Mouse (Mus musculus): ENCODE data around the gene Epsti1.
"Not testable (repeated sequence)": the region's sequence is repeated elsewhere in the genome, so short reads cannot be mapped to it uniquely, and the experiment has no call there.

Gene Epsti1

DNA sequence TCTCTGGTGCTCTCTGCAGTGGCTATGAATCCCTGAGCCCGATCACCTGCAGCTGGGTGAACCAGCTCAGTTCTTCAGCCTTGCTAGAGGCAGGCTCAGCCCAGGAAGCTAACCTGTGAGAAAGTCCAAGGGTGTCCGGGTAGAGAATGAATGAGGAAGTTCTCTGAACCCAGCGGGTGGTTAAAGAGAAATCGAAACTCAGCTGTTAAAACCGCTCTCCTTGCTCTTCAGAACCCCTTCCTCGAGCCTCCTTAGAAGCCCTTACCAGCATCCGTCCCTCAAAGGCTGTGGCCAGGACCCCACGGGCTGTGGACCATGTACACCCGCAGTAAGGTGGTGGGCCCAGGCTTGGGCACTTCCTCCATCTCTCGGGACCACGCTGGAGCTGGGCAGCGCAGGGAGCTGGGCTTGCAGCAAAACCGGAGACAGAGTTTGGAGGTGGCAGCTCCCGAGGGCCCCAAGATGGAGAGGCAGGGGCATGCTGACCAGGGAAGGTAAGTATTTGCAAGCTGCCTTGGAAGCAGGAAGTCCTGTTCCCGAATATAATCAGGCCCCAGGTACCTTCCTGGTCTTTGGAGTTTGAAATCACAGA, at the start of gene Epsti1:
Epsti1 (plus strand) TSS at position 69 of the 592 bp plus-strand sequence.
- DNase-seq (ENCODE audit: low spot score in 2 of 2) = no peak

- no peak for DNase-seq (ENCODE audit: low spot score in 2 of 2)
Observed at GRCm38 (mm10) chr14:77859894-77860293, 44.1 kb upstream of the Epsti1 start.

DNA sequence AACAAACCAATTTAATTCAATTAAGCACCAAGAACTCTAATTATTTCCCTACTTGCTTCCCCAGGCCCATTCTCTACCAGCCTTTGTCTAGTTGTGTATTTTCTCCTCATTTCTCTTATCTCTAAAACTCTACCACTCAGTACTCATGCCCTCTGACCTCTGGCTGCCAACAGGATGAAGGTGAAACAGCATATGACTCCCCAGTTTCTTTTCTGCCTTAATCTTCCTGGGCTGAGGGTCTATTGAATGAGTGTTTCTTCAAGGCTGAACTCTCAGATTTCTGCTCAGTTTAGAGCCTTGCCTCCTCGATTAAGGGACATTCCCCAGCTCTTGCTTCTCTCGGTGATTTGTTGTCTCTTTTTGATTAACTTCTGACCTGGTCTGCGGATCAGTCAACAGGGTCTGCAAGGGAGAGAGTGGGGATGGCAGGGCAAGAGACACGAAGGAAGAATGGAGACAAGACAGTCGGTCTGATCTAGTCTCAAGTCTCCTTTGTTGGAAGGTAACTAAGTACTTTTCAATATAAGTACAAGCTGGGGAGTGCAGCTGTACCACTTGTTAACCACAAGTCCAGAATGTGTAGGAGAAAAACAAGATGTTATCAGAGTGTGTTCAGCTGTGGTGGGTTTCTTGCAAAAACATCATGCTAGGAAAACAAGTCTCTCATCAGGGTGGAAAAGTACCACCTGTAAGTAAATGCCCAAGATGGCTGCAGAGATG, 43.0 kb upstream of the Epsti1 start:
- DNase-seq (ENCODE audit: low spot score in 2 of 2) = no peak

GRCm38 (mm10) chr14:77864051-77864450, 40.0 kb upstream of the Epsti1 start:
- DNase-seq (ENCODE audit: low spot score in 2 of 2) = no peak

DNA sequence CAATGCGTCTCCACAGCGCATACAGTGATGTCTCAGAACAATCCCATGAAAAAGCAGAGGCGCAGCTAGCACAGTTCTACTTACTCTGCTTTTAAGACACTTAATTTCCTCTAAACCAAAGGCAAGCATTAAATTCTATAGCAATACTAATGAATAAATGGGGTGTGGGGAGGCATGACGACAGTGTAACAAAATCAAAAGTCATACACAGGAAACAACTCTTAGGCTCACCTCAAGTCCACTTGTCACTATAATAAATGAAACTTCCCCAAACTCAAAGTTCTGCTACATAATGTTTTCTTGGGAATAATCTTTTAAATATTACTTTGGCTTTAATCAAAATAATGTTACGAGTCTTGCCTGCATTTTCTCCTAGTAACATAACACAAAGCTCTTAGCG, 39.5 kb upstream of the Epsti1 start:
- DNase-seq (ENCODE audit: low spot score in 2 of 2) = no peak

DNA sequence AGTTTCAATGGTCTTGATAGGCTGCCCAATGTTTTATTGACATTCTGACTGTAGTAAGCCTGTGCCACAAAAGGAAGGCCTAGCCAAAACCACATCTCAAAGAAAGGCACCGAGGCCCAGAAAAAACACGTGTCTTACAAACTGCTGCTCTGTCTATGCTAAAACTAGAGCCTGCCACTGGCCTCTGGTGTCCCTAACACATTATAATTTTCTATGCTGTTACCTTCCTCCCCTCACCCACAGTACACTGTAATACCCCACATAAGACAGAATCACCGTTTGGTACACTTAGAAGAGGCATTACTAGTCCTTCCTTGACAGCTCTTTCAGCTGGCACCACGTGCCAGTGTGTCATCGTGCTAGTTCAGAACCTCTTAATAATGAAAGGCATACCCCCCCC, 36.4 kb upstream of the Epsti1 start:
- DNase-seq (ENCODE audit: low spot score in 2 of 2) = no peak

- DNase-seq (ENCODE audit: low spot score in 2 of 2) = no peak
Observed at GRCm38 (mm10) chr14:77870926-77871325, 33.1 kb upstream of the Epsti1 start.

DNA sequence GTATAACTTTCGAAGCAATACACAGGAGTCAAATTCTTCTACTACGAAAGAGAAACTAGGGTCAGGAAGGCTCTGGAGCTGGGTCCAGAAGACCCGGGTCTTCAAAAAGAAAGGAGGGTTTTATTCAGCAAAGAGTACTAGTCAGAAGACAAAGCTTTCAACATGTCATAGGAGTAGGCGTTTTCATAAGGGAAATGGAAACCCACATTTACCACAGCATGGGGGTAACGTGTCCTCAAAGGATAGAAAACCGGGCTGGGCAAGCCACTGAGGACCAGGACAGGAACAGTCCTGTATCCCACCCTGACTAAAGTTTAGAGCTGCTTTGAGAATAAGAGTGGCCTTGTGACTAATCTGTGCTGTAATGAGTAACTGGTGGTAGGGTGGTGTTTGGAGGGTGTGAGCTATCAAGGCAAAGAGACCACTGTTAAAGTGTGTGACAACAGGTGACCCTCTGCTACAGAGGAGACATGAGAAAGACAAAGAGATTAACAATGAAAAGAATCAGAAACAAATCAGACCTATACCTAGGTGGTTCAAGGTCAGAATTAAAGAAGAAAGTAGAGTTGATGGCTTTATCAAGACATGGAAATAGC, 32.6 kb upstream of the Epsti1 start:
- no peak for DNase-seq (ENCODE audit: low spot score in 2 of 2)

- peak; percentile 82 to 87 for DNase-seq (ENCODE audit: low spot score in 2 of 2)
Observed at GRCm38 (mm10) chr14:77874304-77875241, 29.5 kb upstream of the Epsti1 start, which contains the start of gene Dnajc15. TSS of gene Dnajc15 (minus strand) at chr14:77875125.

DNA sequence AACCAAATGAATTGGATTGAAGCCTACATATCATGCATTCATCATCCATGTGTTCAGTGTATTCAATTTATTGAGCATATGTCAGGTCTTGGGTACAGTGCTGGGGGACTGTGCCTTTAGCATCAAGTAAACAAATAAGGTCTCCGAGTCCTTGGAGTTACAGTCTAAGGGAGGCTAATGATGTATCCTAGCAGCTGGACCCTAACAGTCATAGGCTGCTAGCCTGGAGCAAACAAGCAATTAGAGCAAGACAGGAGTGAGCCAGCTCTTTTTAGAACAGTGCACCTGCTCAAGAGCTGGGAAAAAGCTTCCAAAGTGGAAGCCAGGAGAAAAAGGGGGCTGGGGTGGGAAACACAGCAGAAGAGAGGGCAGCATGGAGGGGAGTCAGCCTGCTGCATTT, 27.8 kb upstream of the Epsti1 start:
- DNase-seq (ENCODE audit: low spot score in 2 of 2) = no peak

- DNase-seq (ENCODE audit: low spot score in 2 of 2) = not testable (repeated sequence)
Observed at GRCm38 (mm10) chr14:77877876-77878275, 26.2 kb upstream of the Epsti1 start.

DNA sequence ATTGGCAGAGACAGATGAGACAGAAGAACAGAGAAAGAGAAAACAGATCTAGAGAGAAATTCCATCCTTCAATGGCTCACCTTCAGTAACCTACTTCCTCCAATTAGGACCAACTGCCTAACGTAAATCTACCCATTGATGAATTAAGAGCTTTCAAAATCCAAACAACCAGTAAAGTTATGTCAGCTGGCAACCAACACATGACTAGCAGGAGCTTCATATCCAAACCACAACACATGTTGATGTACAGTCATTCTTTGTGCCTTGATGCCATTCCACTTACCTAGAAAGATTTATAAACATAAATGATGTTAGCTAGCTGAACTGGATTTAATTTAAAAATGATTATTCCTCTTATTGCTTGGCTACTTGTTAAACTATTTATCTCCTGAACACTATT, 22.0 kb upstream of the Epsti1 start:
- DNase-seq (ENCODE audit: low spot score in 2 of 2) = no peak

- DNase-seq (ENCODE audit: low spot score in 2 of 2) = no peak
Observed at GRCm38 (mm10) chr14:77882669-77883068, 21.4 kb upstream of the Epsti1 start.

GRCm38 (mm10) chr14:77886376-77886775, 17.7 kb upstream of the Epsti1 start:
- no peak for DNase-seq (ENCODE audit: low spot score in 2 of 2)

GRCm38 (mm10) chr14:77886941-77887340, 17.1 kb upstream of the Epsti1 start:
- DNase-seq (ENCODE audit: low spot score in 2 of 2) = no peak

DNA sequence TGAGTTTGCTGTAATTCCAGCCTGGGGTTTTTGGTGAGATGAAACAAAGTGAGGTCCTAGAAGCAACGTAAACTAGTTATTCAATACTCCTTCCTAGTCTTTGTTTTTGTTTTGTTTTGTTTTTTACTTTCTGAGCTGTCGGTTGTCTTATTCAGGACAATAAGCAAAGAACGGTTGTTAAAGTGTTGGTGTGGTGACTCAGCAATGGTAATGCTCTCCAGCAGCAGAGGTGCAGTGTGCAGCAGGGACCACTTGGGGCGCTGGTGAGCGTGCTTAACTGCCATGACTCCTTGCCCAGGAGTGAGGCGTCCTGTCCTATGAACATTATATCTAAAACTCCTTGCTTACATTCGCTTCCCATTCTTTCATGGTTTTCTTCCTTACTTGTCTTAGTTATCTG, 14.1 kb upstream of the Epsti1 start:
- no peak for DNase-seq (ENCODE audit: low spot score in 2 of 2)

- DNase-seq (ENCODE audit: low spot score in 2 of 2) = no peak
Observed at GRCm38 (mm10) chr14:77895951-77896350, 8.1 kb upstream of the Epsti1 start.

- DNase-seq (ENCODE audit: low spot score in 2 of 2) = no peak
Observed at GRCm38 (mm10) chr14:77902541-77902940, 1.5 kb upstream of the Epsti1 start.

GRCm38 (mm10) chr14:77905466-77905865, 1.4 kb downstream of the Epsti1 start:
- DNase-seq (ENCODE audit: low spot score in 2 of 2) = no peak

- no peak for DNase-seq (ENCODE audit: low spot score in 2 of 2)
Observed at GRCm38 (mm10) chr14:77906586-77906985, 2.5 kb downstream of the Epsti1 start.

- no peak for DNase-seq (ENCODE audit: low spot score in 2 of 2)
Observed at GRCm38 (mm10) chr14:77915776-77916175, 11.7 kb downstream of the Epsti1 start.

- no peak for DNase-seq (ENCODE audit: low spot score in 2 of 2)
Observed at GRCm38 (mm10) chr14:77921641-77922040, 17.6 kb downstream of the Epsti1 start.

All from urinary bladder, postnatal 4 days (tissue).